Mouse (Mus musculus): ENCODE measurements around the gene Btk.

- TF ChIP-seq CTCF (conservative IDR thresholded peaks at IDR 0.05; ENCODE audit: low read length) (no peak), POU5F1 (IDR thresholded peaks at IDR 0.05; ENCODE audit: borderline replicate concordance, low read length) (no peak)
Observed at GRCm38 (mm10) chrX:134589836-134590235, 6.5 kb upstream of the Btk start.

Data from E14TG2a.4 (cell line).